21 mouse cellular contexts compared by ENCODE assay signal in genomic region chr7:68905793-68906192, GRCm38 (mm10).
DNase-seq lines count a peak whose midpoint lies in the region; ATAC-seq and TF ChIP-seq lines count a peak whose summit lies in the region.
"Had no signal": no experiment of that assay in that cellular context is flagged by ENCODE, and none has a peak within 500 bp of the region (broad histone marks: within the 10 kb centered on the region; RNA-seq: fewer than 3 reads in every experiment).

No protein-coding gene starts in this region.

- ATAC-seq in forebrain, postnatal 0 days, result peak; percentile 78
- no peak; the same call in 1 of the 2 replicates for ATAC-seq in forebrain, embryonic 16.5 days
- ATAC-seq: hindbrain, embryonic 16.5 days; intestine, postnatal 0 days had no signal

- H3K36me3 ChIP-seq in forebrain, postnatal 0 days (ENCODE audit: insufficient read depth), result no peaks in the 10 kb centered on the region
- H3K36me3 ChIP-seq in forebrain, embryonic 16.5 days (ENCODE audit: control insufficient read depth, insufficient read depth), result no peaks in the 10 kb centered on the region
- H3K36me3 ChIP-seq: embryonic facial prominence, embryonic 13.5 days; heart, embryonic 13.5 days; kidney, embryonic 15.5 days; limb, embryonic 10.5 days had no signal

- no peaks in the 10 kb centered on the region for H3K27me3 ChIP-seq in forebrain, postnatal 0 days (ENCODE audit: insufficient read depth, low read length)
- no peaks in the 10 kb centered on the region for H3K27me3 ChIP-seq in forebrain, embryonic 16.5 days (replicated peaks; ENCODE audit: control insufficient read depth, insufficient read depth, low read length)
- H3K27me3 ChIP-seq: embryonic facial prominence, embryonic 13.5 days; heart, embryonic 13.5 days; kidney, embryonic 15.5 days had no signal

- H3K9me3 ChIP-seq in forebrain, postnatal 0 days (ENCODE audit: low read length), result no peaks in the 10 kb centered on the region
- no peaks in the 10 kb centered on the region for H3K9me3 ChIP-seq in forebrain, embryonic 16.5 days (ENCODE audit: control insufficient read depth, low read length)
- H3K9me3 ChIP-seq: embryonic facial prominence, embryonic 13.5 days; heart, embryonic 13.5 days; kidney, embryonic 15.5 days; limb, embryonic 10.5 days had no signal

- DNase-seq in forebrain, postnatal 0 days, result peak; percentile 55
- peak; percentile 5 for DNase-seq in layer of hippocampus, adult 9-11 months
- DNase-seq in layer of hippocampus, adult 9-10 months (ENCODE audit: low spot score), result no peak
- DNase-seq in right cerebral cortex, adult 2 months (ENCODE audit: low spot score in 2 of 2), result peak; percentile 13 to 22
- DNase-seq in right cerebral cortex, postnatal 25 days, result no peak
- DNase-seq in spleen, postnatal 36 days (ENCODE audit: low spot score in 2 of 2), result no peak
- DNase-seq: cerebellum, adult 9-10 months; gastrocnemius, postnatal 10 days; heart, adult 11 months; kidney, postnatal 4 days; layer of hippocampus, postnatal 36 days; lung, adult 18-20 months; lung, postnatal 36 days; retina, postnatal 1 day had no signal

- H3K9ac ChIP-seq in forebrain, postnatal 0 days, result no peak overlapping the region
- H3K9ac ChIP-seq in forebrain, embryonic 16.5 days (replicated peaks; ENCODE audit: low read depth, low read length), result no peak overlapping the region
- H3K9ac ChIP-seq: embryonic facial prominence, embryonic 13.5 days; heart, embryonic 13.5 days; kidney, embryonic 15.5 days had no signal

- 0 out of 2 replicates have a peak, but pooled peaks cover 3% of the 10 kb centered on the region for H3K4me1 ChIP-seq in forebrain, postnatal 0 days (ENCODE audit: insufficient read depth)
- peaks cover 11% of the 10 kb centered on the region for H3K4me1 ChIP-seq in forebrain, embryonic 16.5 days (replicated peaks; ENCODE audit: control insufficient read depth, insufficient read depth, low read length)
- H3K4me1 ChIP-seq: embryonic facial prominence, embryonic 13.5 days; heart, embryonic 13.5 days; kidney, embryonic 15.5 days; limb, embryonic 10.5 days had no signal

- no peak overlapping the region for H3K4me3 ChIP-seq in forebrain, postnatal 0 days (ENCODE audit: low read depth, low read length)
- H3K4me3 ChIP-seq in forebrain, embryonic 16.5 days (replicated peaks; ENCODE audit: low read length), result no peak overlapping the region
- H3K4me3 ChIP-seq: embryonic facial prominence, embryonic 13.5 days; heart, embryonic 13.5 days; kidney, embryonic 15.5 days; limb, embryonic 10.5 days had no signal

- 66% methylated on average over 4 of the region's 4 CpGs for WGBS in forebrain, postnatal 0 days
- WGBS in forebrain, embryonic 16.5 days, result 60% methylated on average over 4 of the region's 4 CpGs

- no peak overlapping the region for H3K4me2 ChIP-seq in forebrain, postnatal 0 days (ENCODE audit: low read depth)
- H3K4me2 ChIP-seq in forebrain, embryonic 16.5 days (ENCODE audit: low read length), result no peak overlapping the region
- H3K4me2 ChIP-seq: embryonic facial prominence, embryonic 13.5 days; heart, embryonic 13.5 days; kidney, embryonic 15.5 days had no signal

- TF ChIP-seq CTCF in forebrain, postnatal 0 days (IDR thresholded peaks at IDR 0.05; ENCODE audit: low read depth), result no peak

- H3K27ac ChIP-seq in forebrain, postnatal 0 days (ENCODE audit: low read depth, low read length), result no peak overlapping the region
- no peak overlapping the region for H3K27ac ChIP-seq in forebrain, embryonic 16.5 days (ENCODE audit: low read length)
- H3K27ac ChIP-seq: embryonic facial prominence, embryonic 13.5 days; heart, embryonic 13.5 days; kidney, embryonic 15.5 days; limb, embryonic 10.5 days had no signal

Comparison
In these comparisons a context has a peak if more than half of its experiments do, and no peak if none do; other contexts are left out.
1. DNase-seq: peak in forebrain, postnatal 0 days (single experiment), layer of hippocampus, adult 9-11 months (single experiment) and right cerebral cortex, adult 2 months (2 of 2); none in layer of hippocampus, adult 9-10 months (single experiment), right cerebral cortex, postnatal 25 days (single experiment) and spleen, postnatal 36 days (0 of 2).